Mouse (Mus musculus) heart, postnatal 14 days (tissue): ENCODE data around the gene Akr1c19. TPM values are rescaled to one million over a fixed set of nuclear protein-coding genes. Genes with fewer than 3 reads are reported as not detected.
"Not testable (repeated sequence)": the region's sequence is repeated elsewhere in the genome, so short reads cannot be mapped to it uniquely, and the experiment has no call there.

Experiments used
- DNase-seq, 2 experiments: peaks; one replicate each; pipeline ENCODE4 v3.0.0; 2021 to 2022
- intact Hi-C: fragments of 180-260 bp; cut with DNase I; formaldehyde crosslinking; loops from one replicate; pipeline ENCODE4 v1.15.1; 2025
- total RNA-seq, 2 experiments: library from RNA; stranded (reverse); gene quantifications; 2 replicates each; pipeline ENCODE4 v1.2.3; 2021

Gene Akr1c19
- total RNA-seq, 2 experiments from 2014 or later, result 1.6 to 2.2 TPM

DNA sequence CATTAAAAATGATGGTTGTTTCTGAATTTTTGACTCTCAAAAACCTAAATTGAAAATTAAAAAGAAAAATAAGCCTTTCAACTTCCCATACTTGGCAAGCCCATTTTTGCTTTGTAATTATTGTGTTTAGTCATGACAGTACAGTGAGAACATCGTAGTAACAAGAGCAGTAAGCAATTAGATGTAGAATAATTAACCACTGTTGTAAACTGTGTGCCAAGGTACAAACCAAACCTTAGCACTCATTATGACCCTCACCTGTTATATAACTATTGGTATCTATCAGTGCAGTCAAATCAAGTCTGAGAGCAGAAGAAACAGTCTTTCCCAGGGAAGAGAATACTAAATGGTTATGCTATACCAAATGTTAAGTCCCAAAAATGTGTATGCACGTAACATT lies 36.5 kb downstream of the Akr1c19 start:
- no peak for DNase-seq
- intact Hi-C loops, result no loop called here

DNA sequence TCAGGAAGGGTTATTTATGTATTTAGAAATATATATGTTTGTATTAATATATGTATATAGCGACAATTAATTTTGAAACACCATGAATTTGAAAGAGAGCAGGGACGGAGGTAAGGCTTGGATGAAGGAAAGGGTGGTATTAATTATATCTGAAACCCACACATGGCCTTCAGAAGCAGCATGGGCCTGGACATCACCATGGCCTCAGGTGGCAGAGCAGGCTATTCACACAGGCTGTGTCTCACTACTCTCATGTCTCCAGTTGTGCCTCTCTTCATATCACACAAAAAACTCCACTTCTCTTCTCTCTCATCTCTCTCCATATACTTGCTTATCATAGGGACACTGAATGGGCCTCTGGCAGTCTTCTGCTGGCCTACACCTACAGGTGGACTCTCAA lies 37.0 kb downstream of the Akr1c19 start:
- DNase-seq, intact Hi-C loops: not testable (repeated sequence)

GRCm38 (mm10) chr13:4270860-4271259 lies 42.4 kb downstream of the Akr1c19 start:
- intact Hi-C loops, result no loop called here
- no peak for DNase-seq

DNA sequence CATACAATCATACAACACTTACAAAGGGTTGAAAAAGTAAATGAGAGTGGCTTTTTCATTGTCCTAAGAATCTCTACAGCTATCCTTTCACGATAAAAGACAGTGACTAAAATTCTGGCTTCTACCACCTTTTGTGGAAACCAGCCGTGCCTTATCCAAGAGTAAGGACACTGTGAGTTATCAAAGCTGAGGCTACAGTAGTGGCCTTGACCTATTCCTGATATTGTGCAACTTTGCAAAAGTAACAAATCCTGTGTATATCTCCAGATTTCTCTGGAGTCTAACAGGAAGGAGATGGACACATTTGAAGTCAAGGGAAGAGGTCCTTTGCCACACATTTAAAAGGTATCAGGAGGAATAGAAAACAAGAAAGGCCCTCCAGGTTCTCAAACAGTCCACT lies 49.0 kb downstream of the Akr1c19 start:
- no peak for DNase-seq
- intact Hi-C loops, result no loop called here

DNA sequence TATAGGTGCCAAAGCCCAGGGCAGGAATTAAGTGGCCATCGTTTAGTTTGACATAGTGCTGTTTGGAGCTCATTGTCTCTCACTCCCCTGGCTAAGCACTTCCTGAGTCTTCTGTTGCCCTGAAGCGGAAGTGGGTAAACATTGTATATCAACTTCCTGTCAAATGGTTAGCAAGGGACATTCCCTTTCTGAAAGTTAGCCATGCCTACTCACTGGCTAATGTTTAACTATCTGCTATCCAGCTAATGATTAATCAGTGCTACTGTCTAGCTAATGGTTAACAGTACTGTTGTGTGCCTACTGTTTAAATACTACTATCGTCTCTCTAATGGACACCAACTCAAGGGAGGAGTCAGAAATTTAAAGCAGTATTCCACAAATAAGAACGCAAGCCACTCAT lies 50.8 kb downstream of the Akr1c19 start, which contains the start of gene Akr1c12:
Gene Akr1c12 (minus strand): TSS at position 150 of the 400 bp plus-strand sequence.
- intact Hi-C loops, result no loop called here
- no peak for DNase-seq

DNA sequence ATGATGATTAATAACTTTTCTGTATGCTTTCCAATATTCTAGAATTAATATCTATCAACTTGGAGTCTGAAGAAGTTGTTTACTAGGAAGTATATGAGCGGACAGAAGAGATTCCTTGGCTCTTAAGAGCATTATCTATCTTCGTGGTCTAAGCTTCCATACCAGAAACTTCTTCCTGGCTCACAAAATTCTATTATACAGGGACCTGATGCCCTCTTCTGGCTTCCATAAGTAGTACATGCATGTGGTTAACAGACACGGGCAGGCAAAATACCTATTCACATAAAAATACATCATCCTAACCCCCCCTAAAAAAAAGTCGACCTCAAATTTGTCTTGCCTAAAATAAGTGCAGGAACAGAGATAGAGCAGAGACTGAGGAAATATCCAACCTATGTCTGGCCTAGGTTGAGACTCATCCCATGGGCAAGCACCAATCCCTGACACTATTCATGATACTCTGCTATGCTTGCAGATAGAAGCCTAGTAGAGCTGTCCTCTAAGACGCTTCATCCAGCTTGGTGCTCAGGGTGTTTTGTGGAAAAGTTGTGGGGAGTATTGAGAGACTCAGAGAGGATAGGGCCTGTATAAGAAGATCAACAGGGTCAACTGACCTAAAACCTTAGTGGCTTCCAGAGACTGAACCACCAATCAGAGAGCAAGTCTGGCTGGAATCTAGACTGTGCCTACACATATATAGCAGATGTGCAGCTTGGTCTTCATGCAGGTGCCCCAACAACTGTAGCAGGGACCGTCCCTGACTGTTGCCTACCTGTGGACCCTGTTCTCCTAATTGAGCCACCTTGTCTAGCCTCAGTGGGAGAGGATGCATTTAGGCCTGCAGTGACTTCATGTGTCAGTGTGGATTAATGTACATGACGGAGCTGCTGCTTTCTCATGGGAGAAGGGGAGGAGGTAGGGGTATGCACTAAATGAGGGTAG lies 53.2 kb downstream of the Akr1c19 start:
- intact Hi-C loops, result loop anchor here (2.0 to 5.0 kb wide), 2 partner anchors 149 to 269 kb away; no protein-coding TSS in a partner anchor
- peak; percentile 18 to 61 for DNase-seq

DNA sequence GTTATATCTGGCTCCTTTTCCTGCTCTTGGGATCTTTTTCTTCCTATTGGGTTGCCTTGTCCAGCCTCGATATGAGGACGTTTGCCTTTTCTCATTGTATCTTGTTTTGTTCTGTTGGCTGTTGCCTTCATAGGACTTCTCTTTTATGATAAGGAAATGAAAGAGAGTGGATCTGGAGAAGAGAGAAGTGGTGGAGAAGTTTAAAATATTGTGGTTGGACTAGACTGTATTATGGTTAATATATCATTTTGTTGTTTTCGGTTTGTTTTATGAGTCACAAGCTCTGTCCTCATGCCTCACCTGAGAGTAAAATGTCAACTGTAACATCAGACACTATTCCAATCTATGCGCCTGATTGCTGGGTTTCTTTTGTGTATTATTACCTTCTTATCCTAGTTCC lies 68.5 kb downstream of the Akr1c19 start:
- intact Hi-C loops, result no loop called here
- no peak for DNase-seq

Other genes starting within 250 kb of the Akr1c19 start
- gene Akr1c14, start 179.7 kb upstream of the Akr1c19 start, total RNA-seq, result 1 to 10 TPM; 9.0 to 9.1 TPM
- gene Akr1c18, start 78.0 kb upstream of the Akr1c19 start, total RNA-seq, result not detected
- gene Akr1c13, start 37.5 kb upstream of the Akr1c19 start, total RNA-seq, result 1 to 10 TPM; 1.2 to 1.5 TPM
- not detected for gene Akr1c12, start 50.7 kb downstream of the Akr1c19 start, total RNA-seq
- not detected for gene Akr1c6, start 205.6 kb downstream of the Akr1c19 start, total RNA-seq